Mouse (Mus musculus) forebrain, embryonic 10.5 days (tissue): ENCODE results near the gene Ldlrad3. TPM values are rescaled to one million over a fixed set of nuclear protein-coding genes. Genes with fewer than 3 reads are reported as not detected.

Experiments
- DNase-seq: peaks from one replicate; pipeline ENCODE4 v3.0.0-alpha.2; 2017; ENCODE audit warnings: low spot score; ENCODE audit errors: extremely low spot score
- H3K27ac ChIP-seq: fragments of 300-500 bp; sonication (generic); 2 replicates; pipeline ENCODE4 v1.5.1; 2016; ENCODE audit warnings: mild to moderate bottlenecking
- H3K27me3 ChIP-seq: fragments of 300-500 bp; sonication (generic); 2 replicates; pipeline ENCODE4 v1.6.1; 2016; ENCODE audit warnings: mild to moderate bottlenecking; ENCODE audit not compliant: poor library complexity, severe bottlenecking
- H3K36me3 ChIP-seq: fragments of 300-500 bp; sonication (generic); replicated peaks from 2 replicates; pipeline ENCODE4 v1.6.1; 2016; ENCODE audit warnings: mild to moderate bottlenecking, moderate library complexity
- H3K4me1 ChIP-seq: fragments of 300-500 bp; sonication (generic); 2 replicates; pipeline ENCODE4 v1.6.1; 2016
- H3K4me3 ChIP-seq: fragments of 300-500 bp; sonication (generic); 2 replicates; pipeline ENCODE4 v1.5.1; 2016; ENCODE audit warnings: mild to moderate bottlenecking, moderate library complexity
- H3K9me3 ChIP-seq: fragments of 300-500 bp; sonication (generic); 2 replicates; pipeline ENCODE4 v1.6.1; 2016; ENCODE audit warnings: mild to moderate bottlenecking, moderate library complexity
- WGBS: fragments of 180-500 bp; shearing (Covaris S2); methylation state at CpG from one replicate; pipeline ENCODE4 v1.1.7; 2016; 5-methylcytosine and 5-hydroxymethylcytosine counted together
- polyA plus RNA-seq: library from polyadenylated mRNA; unstranded; fragments of >200 nt; fragmentation: Nextera tagmentation; extraction: Ambion mirVana; gene quantifications from 2 replicates; pipeline ENCODE4 v1.2.1, GENCODE M21; 2016

The Ldlrad3 gene
- polyA plus RNA-seq, 1 experiment from 2014 or later: 54.6 TPM

DNA sequence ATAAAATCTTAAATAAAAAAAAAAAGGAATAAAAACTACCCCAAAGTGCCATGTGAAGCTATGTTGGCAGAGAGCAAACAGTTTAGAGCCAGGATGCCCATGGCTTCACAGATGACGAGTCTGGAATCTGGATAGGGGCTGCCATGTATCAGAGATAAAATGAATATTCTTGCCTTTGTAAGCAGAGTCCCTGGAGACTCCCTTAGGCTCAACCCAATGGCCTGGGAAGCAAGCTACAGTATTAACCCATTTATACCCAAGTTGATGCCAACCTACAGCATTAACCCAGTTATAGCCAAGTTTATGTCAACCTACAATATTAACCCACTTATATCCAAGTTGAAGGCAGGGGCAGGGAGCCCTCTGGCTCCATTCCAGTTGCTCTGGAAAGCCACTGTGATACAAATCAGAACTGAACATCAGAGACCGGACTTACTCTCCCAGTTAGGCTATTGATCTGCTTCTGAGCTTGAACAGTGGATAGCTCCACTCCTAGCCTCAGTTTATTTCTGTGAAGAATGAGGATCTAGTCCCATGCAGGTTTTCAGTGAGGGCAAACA lies 16.1 kb upstream of the Ldlrad3 start:
- 88% methylated on average over 2 of the region's 2 CpGs for WGBS
- no peak for DNase-seq
- Histone ChIP-seq H3K4me1 (peaks cover 25% of the 10 kb centered on the region), H3K4me3 (no peak overlapping the region), H3K27ac (no peak overlapping the region), H3K27me3 (peaks cover 36% of the 10 kb centered on the region), H3K36me3 (no peaks in the 10 kb centered on the region), H3K9me3 (no peaks in the 10 kb centered on the region)

DNA sequence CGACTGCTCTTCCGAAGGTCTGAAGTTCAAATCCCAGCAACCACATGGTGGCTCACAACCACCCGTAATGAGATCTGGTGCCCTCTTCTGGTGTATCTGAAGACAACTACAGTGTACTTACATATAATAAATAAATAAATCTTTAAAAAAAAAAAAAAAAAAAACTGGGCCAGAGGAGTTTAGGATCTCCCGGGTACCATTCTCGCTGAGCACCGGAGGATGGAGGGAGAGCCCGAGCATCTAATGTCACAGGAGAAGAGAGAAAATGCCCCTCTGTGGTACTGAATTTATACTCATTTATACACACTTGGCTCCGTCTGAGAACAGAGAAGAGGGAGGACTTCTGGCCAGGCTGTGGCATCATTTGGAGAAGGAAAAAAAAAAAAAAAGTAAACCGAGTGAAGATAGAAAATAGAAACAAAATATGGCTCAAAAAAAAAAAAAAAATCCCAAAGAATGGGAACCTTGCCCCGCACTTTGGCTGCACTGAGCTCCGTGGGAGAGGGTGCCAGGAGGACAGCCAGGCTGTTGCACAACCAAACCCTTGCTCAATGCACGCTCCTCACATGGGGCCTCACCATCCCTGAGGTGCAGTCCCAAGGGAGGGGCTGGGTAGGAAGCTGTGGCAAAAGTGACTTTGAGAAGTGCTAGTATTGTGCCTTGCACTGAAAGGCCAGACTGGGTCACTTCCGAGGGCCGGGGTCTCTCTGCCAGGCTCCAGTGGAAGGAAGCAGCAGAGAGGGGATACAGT lies 15.2 kb upstream of the Ldlrad3 start:
- DNase-seq: no peak
- no peaks in the 10 kb centered on the region for H3K36me3 ChIP-seq
- 79% methylated on average over 13 of the region's 14 CpGs for WGBS

DNA sequence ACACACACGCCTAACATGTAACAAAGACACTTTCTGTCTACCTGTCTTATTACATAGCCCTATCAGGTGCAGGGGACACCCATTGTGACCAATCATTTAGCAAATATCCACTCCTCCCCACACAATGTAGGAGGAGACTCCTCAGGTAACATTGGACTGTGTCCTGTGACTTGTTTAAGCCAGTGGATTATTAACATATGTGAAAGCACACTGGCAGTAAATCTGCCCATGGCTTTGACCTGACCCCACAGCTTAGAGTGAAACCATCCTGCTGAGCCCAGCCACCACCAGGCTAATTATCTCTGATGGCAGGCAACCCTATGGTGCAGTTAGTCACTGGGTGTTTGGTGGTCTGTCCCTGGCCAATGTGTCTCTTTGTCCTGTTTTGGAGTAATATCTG lies 11.1 kb upstream of the Ldlrad3 start:
- DNase-seq: no peak
- Histone ChIP-seq H3K27me3 (0 out of 2 replicates have a peak, but pooled peaks cover 3% of the 10 kb centered on the region), H3K4me3 (no peak overlapping the region), H3K4me1 (peaks cover 10% of the 10 kb centered on the region), H3K27ac (no peak overlapping the region), H3K9me3 (no peaks in the 10 kb centered on the region), H3K36me3 (no peaks in the 10 kb centered on the region)
- 63% methylated on average over 1 of the region's 1 CpGs for WGBS

More for the DNA sequence above, 15.2 kb upstream of the Ldlrad3 start:
- Histone ChIP-seq H3K27ac (no peak overlapping the region), H3K9me3 (no peaks in the 10 kb centered on the region), H3K27me3 (peaks cover 27% of the 10 kb centered on the region), H3K4me3 (no peak overlapping the region), H3K4me1 (peaks cover 23% of the 10 kb centered on the region)

DNA sequence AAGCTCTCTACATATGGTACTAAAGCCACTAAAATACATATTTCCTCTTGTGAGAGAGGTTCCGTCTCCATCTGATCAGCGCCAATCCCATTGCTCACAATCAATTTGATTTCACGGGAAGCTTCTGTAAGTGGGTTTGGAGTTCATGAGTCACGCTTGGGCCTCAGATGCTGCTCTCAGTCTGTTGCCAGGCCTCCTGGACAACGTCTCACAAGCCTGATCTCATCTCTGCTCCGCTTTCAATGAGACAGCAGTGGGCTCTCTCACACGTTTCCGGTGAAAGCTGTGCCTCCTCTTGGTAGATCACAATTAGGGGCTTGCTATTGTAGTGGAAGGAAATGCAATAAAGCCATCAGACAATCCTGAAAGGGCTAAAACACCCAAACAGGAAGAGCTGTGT lies 10.5 kb upstream of the Ldlrad3 start:
- no peaks in the 10 kb centered on the region for H3K36me3 ChIP-seq
- 0 out of 2 replicates have a peak, but pooled peaks cover 3% of the 10 kb centered on the region for H3K27me3 ChIP-seq
- H3K9me3 ChIP-seq: no peaks in the 10 kb centered on the region
- 82% methylated on average over 8 of the region's 8 CpGs for WGBS
- DNase-seq: no peak
- H3K4me1 ChIP-seq: peaks cover 10% of the 10 kb centered on the region
- no peak overlapping the region for H3K27ac ChIP-seq
- H3K4me3 ChIP-seq: no peak overlapping the region

DNA sequence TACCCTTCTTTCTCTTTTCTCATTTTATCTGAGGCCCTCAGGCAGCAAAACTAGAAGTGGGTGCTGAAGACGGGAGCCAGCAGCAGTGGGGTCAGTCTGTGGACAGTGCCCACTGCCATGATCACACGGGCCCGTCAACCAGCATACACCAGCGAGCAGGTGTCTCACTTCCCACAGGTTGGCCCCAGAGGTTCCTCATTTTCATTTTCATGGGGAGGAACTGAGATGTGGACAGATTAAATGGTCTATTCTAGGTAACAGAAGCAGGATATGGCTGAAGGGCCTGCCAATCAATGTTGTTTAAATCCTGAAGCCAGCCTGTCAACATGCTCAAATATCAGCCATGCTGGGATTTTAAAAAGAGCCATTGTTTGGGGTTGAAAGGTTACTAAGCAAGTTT lies 9.3 kb upstream of the Ldlrad3 start:
- no peak for DNase-seq
- Histone ChIP-seq H3K27ac (no peak overlapping the region), H3K27me3 (0 out of 2 replicates have a peak, but pooled peaks cover 3% of the 10 kb centered on the region), H3K4me1 (peaks cover 10% of the 10 kb centered on the region), H3K9me3 (no peaks in the 10 kb centered on the region), H3K36me3 (no peaks in the 10 kb centered on the region), H3K4me3 (no peak overlapping the region)
- 92% methylated on average over 4 of the region's 4 CpGs for WGBS

DNA sequence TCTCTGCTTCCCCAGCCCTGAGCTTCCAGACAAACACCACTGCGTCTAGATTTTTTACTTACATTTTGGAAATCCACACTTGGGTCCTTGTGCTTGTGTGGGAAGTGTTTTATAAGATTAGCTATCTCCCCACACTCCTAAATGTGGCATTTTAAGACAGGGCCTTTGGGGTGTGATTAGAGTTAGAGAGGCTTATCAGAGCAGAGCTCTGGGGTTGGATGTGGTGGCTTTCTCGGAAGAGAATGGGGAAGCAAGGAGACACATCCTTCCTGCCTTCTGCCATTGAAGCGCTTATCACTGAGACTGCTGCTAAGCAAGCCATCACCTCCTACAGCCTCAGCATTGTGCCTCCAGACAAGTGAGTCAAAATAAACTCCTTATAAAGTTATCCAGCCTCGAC lies 8.1 kb upstream of the Ldlrad3 start:
- H3K4me1 ChIP-seq: peaks cover 14% of the 10 kb centered on the region
- 81% methylated on average over 4 of the region's 4 CpGs for WGBS
- H3K9me3 ChIP-seq: no peaks in the 10 kb centered on the region
- 0 out of 2 replicates have a peak, but pooled peaks cover 3% of the 10 kb centered on the region for H3K27me3 ChIP-seq
- DNase-seq: no peak
- H3K4me3 ChIP-seq: no peak overlapping the region
- H3K36me3 ChIP-seq: no peaks in the 10 kb centered on the region
- no peak overlapping the region for H3K27ac ChIP-seq

DNA sequence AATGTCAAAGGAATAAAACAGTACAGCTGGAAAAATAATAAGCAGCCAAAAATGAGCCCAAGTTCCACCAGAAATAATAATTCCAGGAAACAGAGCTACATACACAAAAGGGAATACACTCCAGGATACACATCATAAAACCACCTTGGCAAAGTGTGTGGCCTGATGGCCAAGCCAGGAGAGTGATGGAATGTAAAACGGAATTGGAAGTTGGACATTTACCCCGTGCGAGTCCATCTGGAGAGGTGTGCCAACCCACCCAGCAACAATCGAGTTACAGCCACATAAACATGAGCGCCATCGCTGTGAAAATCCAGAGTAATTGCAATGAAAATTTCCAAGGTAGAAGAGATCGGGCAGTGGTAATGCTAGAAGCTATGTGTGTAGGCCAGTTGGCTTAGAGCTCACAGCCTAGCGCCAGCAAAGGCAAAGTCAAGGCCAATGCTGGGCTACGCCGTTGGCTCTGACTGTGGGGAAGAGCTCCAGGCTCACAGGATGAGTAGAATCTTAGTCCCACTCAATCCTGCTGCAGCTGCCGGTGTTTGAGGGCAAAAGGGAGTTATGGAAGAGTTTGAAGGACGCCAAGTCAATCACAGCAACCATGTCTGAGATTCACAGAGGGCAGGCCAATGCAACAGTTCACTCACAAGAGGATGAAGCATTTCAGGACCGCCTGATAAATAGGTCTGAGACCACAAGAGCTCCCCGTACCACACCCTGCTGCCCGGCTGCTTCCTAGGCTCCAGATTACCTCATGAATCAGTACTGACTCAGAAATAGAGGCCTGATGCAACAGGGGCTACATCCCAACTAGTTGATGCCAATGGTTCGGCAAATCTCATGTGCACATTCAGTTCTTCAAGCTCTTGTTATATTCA lies 7.0 kb upstream of the Ldlrad3 start:
- Histone ChIP-seq H3K27me3 (no peaks in the 10 kb centered on the region), H3K27ac (no peak overlapping the region), H3K4me1 (peaks cover 15% of the 10 kb centered on the region), H3K36me3 (no peaks in the 10 kb centered on the region), H3K4me3 (no peak overlapping the region), H3K9me3 (no peaks in the 10 kb centered on the region)
- no peak for DNase-seq
- WGBS: 93% methylated on average over 16 of the region's 16 CpGs

DNA sequence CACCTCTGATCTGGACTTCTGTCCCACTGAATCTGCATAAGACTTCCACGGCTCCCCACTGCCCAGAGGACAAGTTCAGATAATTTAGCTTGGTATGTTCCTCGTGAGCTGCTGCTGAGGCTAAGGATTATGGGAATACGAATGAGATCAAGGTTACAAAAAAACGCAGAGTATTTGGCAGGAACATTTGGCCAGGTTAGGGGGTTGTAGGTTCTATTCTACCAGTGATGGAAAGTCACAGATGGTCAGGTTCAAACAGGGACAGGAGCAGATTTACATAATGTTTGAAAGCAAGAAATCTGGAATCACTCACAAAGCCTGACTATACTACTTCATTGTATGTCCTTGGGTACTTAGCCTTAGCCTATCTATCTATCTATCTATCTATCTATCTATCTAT lies 5.6 kb upstream of the Ldlrad3 start:
- Histone ChIP-seq H3K36me3 (no peaks in the 10 kb centered on the region), H3K4me1 (peaks cover 16% of the 10 kb centered on the region), H3K27ac (no peak overlapping the region), H3K4me3 (no peak overlapping the region), H3K9me3 (no peaks in the 10 kb centered on the region), H3K27me3 (no peaks in the 10 kb centered on the region)
- DNase-seq: no peak
- WGBS: 87% methylated on average over 4 of the region's 4 CpGs

DNA sequence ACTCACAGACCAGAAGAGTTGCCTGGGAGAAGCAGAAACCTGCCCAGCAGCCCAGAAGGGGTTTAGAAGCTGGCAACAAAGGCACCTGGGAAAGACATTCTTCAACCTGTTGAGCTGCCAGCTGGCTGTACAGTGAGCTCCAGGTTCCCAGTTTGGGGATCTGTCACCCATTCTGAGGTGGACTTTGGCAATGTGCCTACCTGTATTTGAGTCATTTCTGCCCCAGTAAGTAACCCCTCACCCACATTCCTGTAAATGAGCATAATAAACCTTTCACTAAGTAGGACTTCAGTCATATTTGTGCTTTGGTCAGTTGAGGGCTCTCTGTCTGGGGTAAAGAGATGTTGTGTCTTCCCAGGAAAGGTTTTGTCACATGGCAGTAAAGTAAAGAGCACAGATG lies 4.8 kb upstream of the Ldlrad3 start:
- no peaks in the 10 kb centered on the region for H3K27me3 ChIP-seq
- no peak overlapping the region for H3K4me3 ChIP-seq
- H3K4me1 ChIP-seq: peaks cover 20% of the 10 kb centered on the region
- no peaks in the 10 kb centered on the region for H3K9me3 ChIP-seq
- no peaks in the 10 kb centered on the region for H3K36me3 ChIP-seq
- no peak overlapping the region for H3K27ac ChIP-seq
- DNase-seq: no peak

DNA sequence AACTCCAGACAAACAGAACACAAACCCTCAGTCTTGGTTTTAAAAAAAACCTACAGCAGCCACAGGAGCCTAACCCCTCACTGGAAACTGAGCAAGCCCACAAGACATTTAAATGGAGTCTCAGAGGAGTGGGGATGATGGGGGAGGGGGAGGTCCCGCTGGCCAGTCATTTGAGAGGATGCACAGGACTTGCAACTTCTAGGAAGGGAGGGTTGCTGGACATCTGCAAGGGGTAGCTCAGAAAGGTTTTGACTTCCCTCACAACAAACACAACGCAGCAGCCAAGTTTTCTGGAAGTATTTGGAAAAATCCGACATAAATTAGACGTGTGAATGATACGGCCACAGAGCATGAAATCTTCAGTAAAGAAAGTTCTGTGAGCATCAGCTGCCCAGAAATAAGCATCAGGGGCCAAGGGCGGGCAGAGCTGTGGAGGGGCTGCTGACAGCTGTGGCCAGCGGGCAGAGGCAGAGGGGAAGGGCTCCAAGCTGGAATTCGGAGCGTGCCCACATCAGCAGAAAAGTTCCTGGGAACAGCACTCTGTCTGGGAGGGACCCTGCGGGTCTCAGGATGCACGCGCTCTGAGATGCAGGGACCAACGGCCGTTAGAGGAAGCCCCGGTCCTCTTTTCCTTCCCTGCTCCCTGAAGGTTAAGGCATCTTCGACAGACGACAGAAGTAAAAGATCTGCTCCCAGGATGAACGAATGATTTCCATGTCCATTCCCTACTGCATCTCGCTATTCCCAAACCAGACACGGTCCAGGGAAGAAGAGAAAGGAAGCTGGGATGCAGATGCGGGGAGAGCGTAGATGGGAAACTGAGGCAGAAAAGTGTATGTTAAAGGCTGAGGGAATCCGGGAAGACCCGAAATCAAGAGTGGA lies 875 bp downstream of the Ldlrad3 start:
- Histone ChIP-seq H3K9me3 (no peaks in the 10 kb centered on the region), H3K36me3 (0 out of 2 replicates have a peak, but pooled peaks cover 6% of the 10 kb centered on the region), H3K27ac (peak overlapping the region; percentile 98), H3K4me3 (peak overlapping the region; percentile 82), H3K4me1 (peaks cover 42% of the 10 kb centered on the region), H3K27me3 (no peaks in the 10 kb centered on the region)
- peak; percentile 51 for DNase-seq
- WGBS: under 1% methylated on average over 24 of the region's 24 CpGs

DNA sequence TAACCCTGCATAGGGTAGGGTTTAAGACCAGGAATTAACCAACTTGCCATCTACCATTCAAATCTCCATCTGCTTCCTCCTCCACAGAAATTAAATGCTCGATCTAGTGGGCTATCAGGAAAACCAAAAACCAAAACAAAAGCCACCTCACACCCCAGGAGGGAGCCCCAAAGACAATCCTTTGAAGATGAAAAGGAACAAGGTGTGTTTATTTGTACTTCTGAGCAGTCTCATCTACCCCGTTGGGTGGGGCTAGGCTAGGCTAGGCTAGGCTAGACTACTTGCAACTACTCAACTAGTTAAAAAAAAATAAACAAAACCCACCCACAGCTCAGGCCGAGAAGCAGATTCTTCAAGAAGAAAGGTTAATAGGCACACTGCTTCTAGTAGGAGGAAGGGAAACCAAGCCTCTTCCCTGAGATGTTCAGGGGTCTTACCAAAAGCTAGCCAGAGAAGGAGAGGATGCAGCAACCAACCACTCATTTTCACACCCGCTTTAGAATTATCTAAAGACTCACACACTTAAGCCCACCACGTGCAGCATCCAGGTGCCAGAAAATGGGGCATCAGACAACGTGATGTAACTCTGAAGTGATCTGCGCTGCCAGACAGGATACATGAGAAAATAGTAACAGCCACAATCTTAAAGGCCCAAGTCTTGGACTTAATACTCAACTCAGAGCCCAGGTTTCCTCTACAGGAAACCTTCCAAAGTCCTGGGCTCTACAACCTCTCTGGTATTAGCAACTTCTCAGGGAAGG lies 2.3 kb downstream of the Ldlrad3 start:
- no peak overlapping the region for H3K27ac ChIP-seq
- DNase-seq: no peak
- no peaks in the 10 kb centered on the region for H3K9me3 ChIP-seq
- H3K27me3 ChIP-seq: no peaks in the 10 kb centered on the region
- WGBS: 80% methylated on average over 7 of the region's 7 CpGs
- no peak overlapping the region for H3K4me3 ChIP-seq
- H3K36me3 ChIP-seq: peaks cover 18% of the 10 kb centered on the region
- peaks cover 37% of the 10 kb centered on the region for H3K4me1 ChIP-seq
